Mouse (Mus musculus) retina, adult 2 months (tissue): Measurements from ENCODE around the gene Olfr1535.
A peak's percentile ranks its signal among the peaks of the same experiment; 100 is the strongest.

Source experiments
- DNase-seq: peaks from one replicate; pipeline ENCODE4 v3.0.0-alpha.2; 2012; ENCODE audit warnings: low read depth, low spot score

Olfr1535 gene

GRCm38 (mm10) chr13:21559793-21560192 lies at the start of gene Olfr1535:
TSS of gene Olfr1535 (minus strand) at chr13:21559893.
- DNase-seq: no peak

- DNase-seq: no peak
These were observed 31.9 kb upstream of the Olfr1535 start for GRCm38 (mm10) chr13:21591618-21592017.

GRCm38 (mm10) chr13:21581659-21582058 lies 22.0 kb upstream of the Olfr1535 start, which contains the start of gene Olfr1364:
TSS of gene Olfr1364 (minus strand) at chr13:21581759.
- DNase-seq: no peak

- DNase-seq: no peak
These were observed 9.1 kb downstream of the Olfr1535 start for GRCm38 (mm10) chr13:21550416-21551110.

- no peak for DNase-seq
These were observed 10.2 kb downstream of the Olfr1535 start for GRCm38 (mm10) chr13:21549487-21549886.

GRCm38 (mm10) chr13:21542708-21543107 lies 17.0 kb downstream of the Olfr1535 start, which contains the start of gene Olfr1366:
TSS of gene Olfr1366 (minus strand) at chr13:21542808.
- DNase-seq: no peak

GRCm38 (mm10) chr13:21530781-21531201 lies 28.9 kb downstream of the Olfr1535 start, which contains the start of gene Zkscan8:
TSS of gene Zkscan8 (minus strand) at chr13:21531120.
- DNase-seq: peak; percentile 83

GRCm38 (mm10) chr13:21530136-21530535 lies 29.6 kb downstream of the Olfr1535 start:
- DNase-seq: no peak

- peak; percentile 75 for DNase-seq
These were observed 53.5 kb downstream of the Olfr1535 start for GRCm38 (mm10) chr13:21506221-21506649.
